ENCODE assay signal across 21 mouse cellular contexts in genomic region chr3:54274651-54275050, GRCm38 (mm10).
DNase-seq lines count a peak whose midpoint lies in the region; ATAC-seq and TF ChIP-seq lines count a peak whose summit lies in the region.
"Had no signal": no experiment of that assay in that cellular context is flagged by ENCODE, and none has a peak within 500 bp of the region (broad histone marks: within the 10 kb centered on the region; RNA-seq: fewer than 3 reads in every experiment).

No protein-coding gene starts in this region.

- DNase-seq in heart, adult 9 months (ENCODE audit: low spot score in 2 of 2), result peak; percentile 4 to 11
- DNase-seq in heart, postnatal 25 days (ENCODE audit: low spot score), result no peak
- peak; percentile 70 for DNase-seq in heart, postnatal 0 days (ENCODE audit: low spot score)
- DNase-seq in heart, postnatal 4 days, result no peak
- peak; percentile 12 for DNase-seq in retina, postnatal 1 day
- no peak for DNase-seq in retina, embryonic 14.5 days (ENCODE audit: low spot score)
- peak; percentile 29 to 30 for DNase-seq in heart, postnatal 10 days
- no peak for DNase-seq in thymus, postnatal 4 days
- DNase-seq: adrenal gland, adult 2 months; adrenal gland, postnatal 25 days; cerebellum, adult 2 months; cerebellum, postnatal 10 days; gastrocnemius, adult 2 months; gastrocnemius, postnatal 25 days; kidney, adult 18-20 months had no signal

- H3K4me1 ChIP-seq in heart, postnatal 0 days (ENCODE audit: control insufficient read depth, insufficient read depth), result no peaks in the 10 kb centered on the region
- H3K4me1 ChIP-seq: embryonic facial prominence, embryonic 15.5 days; forebrain, embryonic 15.5 days; hindbrain, embryonic 10.5 days; intestine, embryonic 15.5 days had no signal

- no peak overlapping the region for H3K4me2 ChIP-seq in heart, postnatal 0 days (ENCODE audit: low read depth, low read length)
- H3K4me2 ChIP-seq: embryonic facial prominence, embryonic 15.5 days; forebrain, embryonic 15.5 days; hindbrain, embryonic 14.5 days; intestine, embryonic 15.5 days had no signal

- no peaks in the 10 kb centered on the region for H3K27me3 ChIP-seq in heart, postnatal 0 days (ENCODE audit: control insufficient read depth, insufficient read depth, low read length)
- H3K27me3 ChIP-seq: embryonic facial prominence, embryonic 15.5 days; forebrain, embryonic 15.5 days; intestine, embryonic 15.5 days had no signal

- TF ChIP-seq CTCF in heart, postnatal 0 days (IDR thresholded peaks at IDR 0.05; ENCODE audit: low read depth), result no peak

- WGBS in heart, postnatal 0 days, result 32% methylated on average over 7 of the region's 7 CpGs

- H3K9me3 ChIP-seq in heart, postnatal 0 days (replicated peaks; ENCODE audit: control insufficient read depth, low read length), result no peaks in the 10 kb centered on the region
- H3K9me3 ChIP-seq: embryonic facial prominence, embryonic 15.5 days; forebrain, embryonic 15.5 days; hindbrain, embryonic 10.5 days; intestine, embryonic 15.5 days had no signal

- H3K9ac ChIP-seq in heart, postnatal 0 days (replicated peaks; ENCODE audit: low read depth, low read length), result no peak overlapping the region
- H3K9ac ChIP-seq: embryonic facial prominence, embryonic 15.5 days; forebrain, embryonic 15.5 days; hindbrain, embryonic 14.5 days; intestine, embryonic 15.5 days had no signal

- TF ChIP-seq EP300 in heart, postnatal 0 days (IDR thresholded peaks at IDR 0.05; ENCODE audit: low read depth), result no peak

- no peaks in the 10 kb centered on the region for H3K36me3 ChIP-seq in heart, postnatal 0 days (replicated peaks; ENCODE audit: control insufficient read depth, insufficient read depth, low read length)
- H3K36me3 ChIP-seq: embryonic facial prominence, embryonic 15.5 days; forebrain, embryonic 15.5 days; hindbrain, embryonic 10.5 days; intestine, embryonic 15.5 days had no signal

- ATAC-seq in heart, postnatal 0 days (ENCODE audit: insufficient read depth, low read depth), result peak; percentile 70
- ATAC-seq: forebrain, embryonic 15.5 days; intestine, embryonic 15.5 days had no signal

- peak overlapping the region; percentile 70 for H3K27ac ChIP-seq in heart, postnatal 0 days (ENCODE audit: low read depth)
- H3K27ac ChIP-seq: embryonic facial prominence, embryonic 15.5 days; forebrain, embryonic 15.5 days; gastrocnemius, adult 2 months; hindbrain, embryonic 10.5 days; hindbrain, embryonic 14.5 days; intestine, embryonic 15.5 days had no signal

- intact Hi-C loops in heart, postnatal 25 days (cut with DNase I), result no loop called here
- intact Hi-C loops in heart, postnatal 10 days (cut with DNase I), result no loop called here

- H3K4me3 ChIP-seq in heart, postnatal 0 days (ENCODE audit: low read depth, low read length), result no peak overlapping the region
- H3K4me3 ChIP-seq: embryonic facial prominence, embryonic 15.5 days; erythroblast, embryonic 14.5 days; forebrain, embryonic 15.5 days; gastrocnemius, adult 2 months; hindbrain, embryonic 10.5 days; intestine, embryonic 15.5 days had no signal

Comparison
In these comparisons a context has a peak if more than half of its experiments do, and no peak if none do; other contexts are left out.
1. DNase-seq: peak in heart, adult 9 months (2 of 2), heart, postnatal 0 days (single experiment), retina, postnatal 1 day (single experiment) and heart, postnatal 10 days (2 of 2); none in heart, postnatal 25 days (single experiment), heart, postnatal 4 days (single experiment), retina, embryonic 14.5 days (single experiment) and thymus, postnatal 4 days (single experiment).